Comparison of ENCODE assay signal across 12 mouse cellular contexts in the genomic region with DNA sequence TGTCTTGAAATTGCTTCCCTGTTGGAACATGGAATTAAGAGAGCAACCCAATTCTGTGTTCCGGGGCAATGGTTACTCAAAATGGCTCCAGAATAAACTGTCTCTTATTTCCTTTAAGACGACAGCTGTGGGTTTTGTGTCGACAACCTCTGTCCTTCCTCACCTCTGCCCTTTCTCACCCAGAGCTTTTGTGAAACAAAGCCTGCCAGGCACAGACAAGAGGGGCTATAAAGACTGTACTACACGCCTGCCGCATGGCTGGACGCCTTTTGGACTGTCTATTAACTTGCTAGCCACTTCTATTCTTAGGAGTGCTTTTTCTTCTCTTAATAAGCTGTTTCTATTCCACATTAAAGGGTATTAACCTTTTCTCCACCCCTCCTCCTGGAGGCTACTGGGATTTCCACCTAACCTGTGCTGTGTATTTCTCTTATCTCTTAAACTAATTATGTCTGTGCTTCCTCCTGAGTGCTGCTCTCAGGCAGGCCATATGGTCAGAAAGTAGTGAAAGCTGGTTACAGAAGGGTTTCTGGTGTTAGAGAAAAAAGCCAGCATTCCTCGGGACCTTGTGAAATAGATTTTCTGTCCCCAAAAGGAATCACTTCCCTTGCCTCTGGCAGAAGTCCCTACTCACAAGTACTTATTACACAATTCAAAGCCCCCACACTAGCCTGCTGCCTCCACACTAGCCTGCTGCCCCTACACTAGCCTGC. TPM values are rescaled to one million over a fixed set of nuclear protein-coding genes. Genes with fewer than 3 reads are reported as not detected.
DNase-seq lines count a peak whose midpoint lies in the region; ATAC-seq and TF ChIP-seq lines count a peak whose summit lies in the region.
"Had no signal": no experiment of that assay in that cellular context is flagged by ENCODE, and none has a peak within 500 bp of the region (broad histone marks: within the 10 kb centered on the region; RNA-seq: fewer than 3 reads in every experiment).

No protein-coding gene starts in this region.

- H3K4me1 ChIP-seq in forebrain, embryonic 10.5 days, result peaks cover 39% of the 10 kb centered on the region
- H3K4me1 ChIP-seq in forebrain, postnatal 0 days (ENCODE audit: insufficient read depth), result no peaks in the 10 kb centered on the region
- H3K4me1 ChIP-seq in lung, embryonic 15.5 days, result peaks cover 8% of the 10 kb centered on the region
- no peaks in the 10 kb centered on the region for H3K4me1 ChIP-seq in forebrain, embryonic 14.5 days (ENCODE audit: control insufficient read depth, insufficient read depth, low read length)
- H3K4me1 ChIP-seq in neural tube, embryonic 11.5 days (ENCODE audit: control insufficient read depth, insufficient read depth, low read length), result peaks cover 4% of the 10 kb centered on the region; the same call in 1 of the 2 replicates

- peak overlapping the region; percentile 79 for H3K27ac ChIP-seq in forebrain, embryonic 10.5 days
- no peak overlapping the region for H3K27ac ChIP-seq in forebrain, postnatal 0 days (ENCODE audit: low read depth, low read length)
- H3K27ac ChIP-seq in lung, embryonic 15.5 days, result peak overlapping the region; percentile 86
- no peak overlapping the region for H3K27ac ChIP-seq in forebrain, embryonic 14.5 days (ENCODE audit: low read depth, low read length)
- H3K27ac ChIP-seq in neural tube, embryonic 11.5 days (ENCODE audit: low read depth, low read length), result peak overlapping the region; percentile 84

- no peak overlapping the region for H3K4me3 ChIP-seq in forebrain, embryonic 10.5 days
- H3K4me3 ChIP-seq in forebrain, postnatal 0 days (ENCODE audit: low read depth, low read length), result no peak overlapping the region
- no peak overlapping the region for H3K4me3 ChIP-seq in lung, embryonic 15.5 days
- H3K4me3 ChIP-seq in forebrain, embryonic 14.5 days (ENCODE audit: low read depth, low read length), result no peak overlapping the region
- H3K4me3 ChIP-seq in neural tube, embryonic 11.5 days (ENCODE audit: low read depth, low read length), result no peak overlapping the region

- DNase-seq in forebrain, embryonic 10.5 days (ENCODE audit: extremely low spot score, low spot score), result peak; percentile 45
- no peak for DNase-seq in forebrain, postnatal 0 days
- DNase-seq in lung, adult 18-20 months, result no peak
- peak; percentile 8 for DNase-seq in forebrain, embryonic 14.5 days (ENCODE audit: low spot score)
- peak; percentile 50 for DNase-seq in neural tube, embryonic 11.5 days (ENCODE audit: low spot score)
- no peak for DNase-seq in urinary bladder, postnatal 14 days (ENCODE audit: low spot score)
- DNase-seq: right cerebral cortex, postnatal 14 days had no signal

- H3K27me3 ChIP-seq in forebrain, embryonic 10.5 days (ENCODE audit: poor library complexity, severe bottlenecking), result peaks cover 86% of the 10 kb centered on the region
- no peaks in the 10 kb centered on the region for H3K27me3 ChIP-seq in forebrain, postnatal 0 days (ENCODE audit: insufficient read depth, low read length)
- no peaks in the 10 kb centered on the region for H3K27me3 ChIP-seq in lung, embryonic 15.5 days
- no peaks in the 10 kb centered on the region for H3K27me3 ChIP-seq in forebrain, embryonic 14.5 days (replicated peaks; ENCODE audit: control insufficient read depth, insufficient read depth, low read length)
- no peaks in the 10 kb centered on the region for H3K27me3 ChIP-seq in neural tube, embryonic 11.5 days (ENCODE audit: control insufficient read depth, insufficient read depth, low read length)

- 8% methylated on average over 7 of the region's 7 CpGs for WGBS in forebrain, embryonic 10.5 days
- 17% methylated on average over 7 of the region's 7 CpGs for WGBS in forebrain, postnatal 0 days
- WGBS in lung, embryonic 15.5 days, result 27% methylated on average over 7 of the region's 7 CpGs
- WGBS in forebrain, embryonic 14.5 days, result 6% methylated on average over 7 of the region's 7 CpGs
- WGBS in neural tube, embryonic 11.5 days, result 8% methylated on average over 7 of the region's 7 CpGs

- no peak for TF ChIP-seq CTCF in forebrain, postnatal 0 days (IDR thresholded peaks at IDR 0.05; ENCODE audit: low read depth)

- no peak overlapping the region for H3K9ac ChIP-seq in forebrain, postnatal 0 days
- H3K9ac ChIP-seq in lung, embryonic 15.5 days, result no peak overlapping the region
- no peak overlapping the region for H3K9ac ChIP-seq in forebrain, embryonic 14.5 days (ENCODE audit: low read length)
- no peak overlapping the region for H3K9ac ChIP-seq in neural tube, embryonic 11.5 days (ENCODE audit: low read length)

- peaks cover 55% of the 10 kb centered on the region for H3K36me3 ChIP-seq in forebrain, embryonic 10.5 days (replicated peaks)
- H3K36me3 ChIP-seq in forebrain, postnatal 0 days (ENCODE audit: insufficient read depth), result peaks cover 20% of the 10 kb centered on the region
- peaks cover 42% of the 10 kb centered on the region for H3K36me3 ChIP-seq in lung, embryonic 15.5 days
- peaks cover 22% of the 10 kb centered on the region; the same call in 1 of the 2 replicates for H3K36me3 ChIP-seq in forebrain, embryonic 14.5 days (ENCODE audit: control insufficient read depth, insufficient read depth, low read length)
- no peaks in the 10 kb centered on the region for H3K36me3 ChIP-seq in neural tube, embryonic 11.5 days (ENCODE audit: control insufficient read depth, insufficient read depth, low read length)

- ATAC-seq in forebrain, postnatal 0 days, result no peak
- peak; percentile 67 for ATAC-seq in lung, embryonic 15.5 days (ENCODE audit: borderline replicate concordance, extremely low read depth, low FRiP score, low TSS enrichment)
- no peak for ATAC-seq in forebrain, embryonic 14.5 days
- ATAC-seq in neural tube, embryonic 11.5 days (ENCODE audit: insufficient read depth, low FRiP score, low TSS enrichment), result no peak
- ATAC-seq in monocyte, adult 5-6 weeks (replicated peaks; ENCODE audit: insufficient number of reproducible peaks, low FRiP score, low TSS enrichment, poor library complexity, severe bottlenecking), result no peak

- no peak overlapping the region for H3K4me2 ChIP-seq in forebrain, postnatal 0 days (ENCODE audit: low read depth)
- no peak overlapping the region for H3K4me2 ChIP-seq in lung, embryonic 15.5 days
- H3K4me2 ChIP-seq in forebrain, embryonic 14.5 days (ENCODE audit: low read length), result no peak overlapping the region
- H3K4me2 ChIP-seq in neural tube, embryonic 11.5 days (ENCODE audit: low read depth), result no peak overlapping the region

- no peaks in the 10 kb centered on the region for H3K9me3 ChIP-seq in forebrain, embryonic 10.5 days
- no peaks in the 10 kb centered on the region for H3K9me3 ChIP-seq in forebrain, postnatal 0 days (ENCODE audit: low read length)
- H3K9me3 ChIP-seq in lung, embryonic 15.5 days, result no peaks in the 10 kb centered on the region
- no peaks in the 10 kb centered on the region for H3K9me3 ChIP-seq in forebrain, embryonic 14.5 days (replicated peaks; ENCODE audit: control insufficient read depth, low read length)
- H3K9me3 ChIP-seq in neural tube, embryonic 11.5 days (ENCODE audit: control insufficient read depth, low read length), result no peaks in the 10 kb centered on the region

RNA-seq across cellular contexts. Expression of gene BC017158, which starts 15.3 kb away (rescaled TPM):
- polyA plus RNA-seq in forebrain, embryonic 10.5 days (2016; fragmentation: Nextera tagmentation; extraction: Ambion mirVana), result 22.0 and 26.2 TPM in 2 replicates
- 18.3 and 18.5 TPM in 2 replicates for total RNA-seq in forebrain, postnatal 0 days (2014; rRNA removed)
- polyA plus RNA-seq in forebrain, postnatal 0 days (2015; fragmentation: Nextera tagmentation; extraction: Ambion mirVana), result 10.6 and 14.4 TPM in 2 replicates
- 31.3 and 38.6 TPM in 2 replicates for polyA plus RNA-seq in lung, embryonic 15.5 days (2015; fragmentation: Nextera tagmentation; extraction: Ambion mirVana)
- polyA plus RNA-seq in forebrain, embryonic 14.5 days (2014; fragmentation: Nextera tagmentation; extraction: Ambion mirVana), result 9.9 and 11.3 TPM in 2 replicates
- 24.2 and 24.6 TPM in 2 replicates for polyA plus RNA-seq in neural tube, embryonic 11.5 days (2014; fragmentation: Nextera tagmentation; extraction: Ambion mirVana)
- total RNA-seq in monocyte, adult 5-6 weeks (2017), result 6.9 to 17.5 TPM (median 8.1 TPM) in 3 replicates

RNA-seq across cellular contexts. Expression of gene Slc5a2, which starts 17.2 kb away (rescaled TPM):
- 0.28 TPM in 1 of 2 replicates, not detected in the other for polyA plus RNA-seq in forebrain, embryonic 10.5 days (2016; fragmentation: Nextera tagmentation; extraction: Ambion mirVana)
- not detected in 2 replicates for total RNA-seq in forebrain, postnatal 0 days (2014; rRNA removed)
- polyA plus RNA-seq in forebrain, postnatal 0 days (2015; fragmentation: Nextera tagmentation; extraction: Ambion mirVana), result 0.10 TPM in 1 of 2 replicates, not detected in the other
- 0.15 and 0.19 TPM in 2 replicates for polyA plus RNA-seq in lung, embryonic 15.5 days (2015; fragmentation: Nextera tagmentation; extraction: Ambion mirVana)
- not detected in 2 replicates for polyA plus RNA-seq in forebrain, embryonic 14.5 days (2014; fragmentation: Nextera tagmentation; extraction: Ambion mirVana)
- 0.13 and 0.55 TPM in 2 replicates for polyA plus RNA-seq in neural tube, embryonic 11.5 days (2014; fragmentation: Nextera tagmentation; extraction: Ambion mirVana)
- total RNA-seq in monocyte, adult 5-6 weeks (2017), result 0.75 TPM in 1 of 3 replicates, not detected in the others
- total RNA-seq: layer of hippocampus, adult 8-10 months had no signal
- polyA plus RNA-seq: intestine, embryonic 14.5 days; thymus, postnatal 0 days had no signal

RNA-seq across cellular contexts. Expression of gene Tgfb1i1, which starts 36.1 kb away (rescaled TPM):
- polyA plus RNA-seq in forebrain, embryonic 10.5 days (2016; fragmentation: Nextera tagmentation; extraction: Ambion mirVana), result 22.5 and 23.3 TPM in 2 replicates
- total RNA-seq in forebrain, postnatal 0 days (2014; rRNA removed), result 9.4 and 9.7 TPM in 2 replicates
- 18.5 and 22.1 TPM in 2 replicates for polyA plus RNA-seq in forebrain, postnatal 0 days (2015; fragmentation: Nextera tagmentation; extraction: Ambion mirVana)
- polyA plus RNA-seq in lung, embryonic 15.5 days (2015; fragmentation: Nextera tagmentation; extraction: Ambion mirVana), result 173 and 178 TPM in 2 replicates
- polyA plus RNA-seq in forebrain, embryonic 14.5 days (2014; fragmentation: Nextera tagmentation; extraction: Ambion mirVana), result 12.4 and 17.6 TPM in 2 replicates
- 31.3 and 32.3 TPM in 2 replicates for polyA plus RNA-seq in neural tube, embryonic 11.5 days (2014; fragmentation: Nextera tagmentation; extraction: Ambion mirVana)
- total RNA-seq in monocyte, adult 5-6 weeks (2017), result 0.21 to 1.2 TPM in 2 of 3 replicates, not detected in the other

RNA-seq across cellular contexts. Expression of gene 9130023H24Rik, which starts 44.9 kb away (rescaled TPM):
- polyA plus RNA-seq in forebrain, embryonic 10.5 days (2016; fragmentation: Nextera tagmentation; extraction: Ambion mirVana), result 10.0 and 10.7 TPM in 2 replicates
- total RNA-seq in forebrain, postnatal 0 days (2014; rRNA removed), result 5.2 and 6.7 TPM in 2 replicates
- polyA plus RNA-seq in forebrain, postnatal 0 days (2015; fragmentation: Nextera tagmentation; extraction: Ambion mirVana), result 3.9 and 4.6 TPM in 2 replicates
- 8.2 and 9.1 TPM in 2 replicates for polyA plus RNA-seq in lung, embryonic 15.5 days (2015; fragmentation: Nextera tagmentation; extraction: Ambion mirVana)
- 8.3 and 9.0 TPM in 2 replicates for polyA plus RNA-seq in forebrain, embryonic 14.5 days (2014; fragmentation: Nextera tagmentation; extraction: Ambion mirVana)
- polyA plus RNA-seq in neural tube, embryonic 11.5 days (2014; fragmentation: Nextera tagmentation; extraction: Ambion mirVana), result 12.9 and 14.2 TPM in 2 replicates
- 4.9 to 6.2 TPM (median 5.5 TPM) in 3 replicates for total RNA-seq in monocyte, adult 5-6 weeks (2017)

RNA-seq across cellular contexts. Expression of gene Armc5, which starts 45.5 kb away (rescaled TPM):
- polyA plus RNA-seq in forebrain, embryonic 10.5 days (2016; fragmentation: Nextera tagmentation; extraction: Ambion mirVana), result 15.3 and 15.4 TPM in 2 replicates
- 12.8 and 17.8 TPM in 2 replicates for total RNA-seq in forebrain, postnatal 0 days (2014; rRNA removed)
- 13.4 and 15.4 TPM in 2 replicates for polyA plus RNA-seq in forebrain, postnatal 0 days (2015; fragmentation: Nextera tagmentation; extraction: Ambion mirVana)
- 22.4 and 24.5 TPM in 2 replicates for polyA plus RNA-seq in lung, embryonic 15.5 days (2015; fragmentation: Nextera tagmentation; extraction: Ambion mirVana)
- polyA plus RNA-seq in forebrain, embryonic 14.5 days (2014; fragmentation: Nextera tagmentation; extraction: Ambion mirVana), result 5.7 and 6.6 TPM in 2 replicates
- 10.5 and 11.6 TPM in 2 replicates for polyA plus RNA-seq in neural tube, embryonic 11.5 days (2014; fragmentation: Nextera tagmentation; extraction: Ambion mirVana)
- 9.1 to 14.9 TPM (median 11.6 TPM) in 3 replicates for total RNA-seq in monocyte, adult 5-6 weeks (2017)

Comparison
In these comparisons a context has a peak if more than half of its experiments do, and no peak if none do; other contexts are left out.
1. DNase-seq: peak in forebrain, embryonic 10.5 days (single experiment), forebrain, embryonic 14.5 days (single experiment) and neural tube, embryonic 11.5 days (single experiment); none in forebrain, postnatal 0 days (single experiment), lung, adult 18-20 months (0 of 2) and urinary bladder, postnatal 14 days (single experiment).
2. H3K27ac ChIP-seq: peak in forebrain, embryonic 10.5 days (single experiment), lung, embryonic 15.5 days (single experiment) and neural tube, embryonic 11.5 days (single experiment); none in forebrain, postnatal 0 days (single experiment) and forebrain, embryonic 14.5 days (single experiment).